Mouse (Mus musculus) heart, adult 2 months (tissue): Measurements from ENCODE around the gene Nop2. TPM values are rescaled to one million over a fixed set of nuclear protein-coding genes. Genes with fewer than 3 reads are reported as not detected.

Experiments
- DNase-seq, 2 experiments: peaks; one replicate each; pipeline ENCODE4 v3.0.0; 2021
- H3K27ac ChIP-seq: fragments of 200-600 bp; 2 replicates; pipeline ENCODE4 v1.8.1; 2022
- H3K27me3 ChIP-seq: fragments of 200-500 bp; 2 replicates; pipeline ENCODE4 v1.6.1; 2012; ENCODE audit warnings: mild to moderate bottlenecking, low read length, inconsistent platforms, mixed read lengths; ENCODE audit not compliant: control insufficient read depth, insufficient read depth
- H3K36me3 ChIP-seq: fragments of 200-500 bp; 2 replicates; pipeline ENCODE4 v1.6.1; 2012; ENCODE audit warnings: low read length, inconsistent platforms; ENCODE audit not compliant: control insufficient read depth, insufficient read depth
- H3K4me1 ChIP-seq: fragments of 200-500 bp; 2 replicates; pipeline ENCODE4 v1.6.1; 2011; ENCODE audit warnings: low read length; ENCODE audit not compliant: control insufficient read depth, insufficient read depth
- H3K4me3 ChIP-seq: fragments of 200-600 bp; 2 replicates; pipeline ENCODE4 v1.8.1; 2022
- H3K79me2 ChIP-seq: fragments of 200-500 bp; replicated peaks from 2 replicates; pipeline ENCODE4 v1.6.1; 2012; ENCODE audit warnings: mild to moderate bottlenecking, inconsistent platforms, low read length, moderate library complexity, mixed read lengths; ENCODE audit not compliant: control insufficient read depth, insufficient read depth
- H3K9ac ChIP-seq: fragments of 200-500 bp; 2 replicates; pipeline ENCODE4 v1.6.1; 2012; ENCODE audit warnings: low read depth, mild to moderate bottlenecking, control low read depth, inconsistent platforms, low read length, mixed read lengths
- CTCF ChIP-seq: fragments of 200-600 bp; IDR thresholded peaks from 2 replicates; pipeline ENCODE4 v1.8.1; 2022; ENCODE audit warnings: antibody characterized with exemption, mild to moderate bottlenecking, moderate library complexity
- EP300 ChIP-seq: fragments of 200-500 bp; IDR thresholded peaks from 2 replicates; pipeline ENCODE4 v1.6.1; 2011; ENCODE audit warnings: low read depth, low read length, control low read depth; ENCODE audit not compliant: insufficient read depth
- POLR2A ChIP-seq: fragments of 200-500 bp; IDR thresholded peaks from 2 replicates; pipeline ENCODE4 v1.6.1; 2011; ENCODE audit warnings: mild to moderate bottlenecking, low read depth, low read length, control low read depth; ENCODE audit not compliant: insufficient read depth
- WGBS: fragments of 180-500 bp; shearing (Covaris S2); methylation state at CpG from one replicate; pipeline ENCODE4 v1.1.7; 2018; 5-methylcytosine and 5-hydroxymethylcytosine counted together
- intact Hi-C: fragments of 180-260 bp; cut with DNase I; formaldehyde crosslinking; loops from one replicate; pipeline ENCODE4 v1.15.1; 2025
- long read RNA-seq: library from polyadenylated mRNA; stranded (forward); transcript quantifications from one replicate; pipeline ENCODE4 v2.0.0, GENCODE M21; 2021
- polyA plus RNA-seq: library from polyadenylated mRNA; depleted of rRNA; stranded (reverse); fragments of >200 nt; gene quantifications from 2 replicates; pipeline ENCODE4 v1.2.3, GENCODE M21; 2012; rRNA removed
- total RNA-seq, 2 experiments: library from RNA; stranded (reverse); gene quantifications; 2 replicates each; pipeline ENCODE4 v1.2.3; 2021

The Nop2 gene
- total RNA-seq (10 to 100 TPM; 18.9 to 20.3 TPM), polyA plus RNA-seq (8.3 and 13.6 TPM in 2 replicates)
- long read RNA-seq, transcript Nop2-201 (16 exons, 2,597 nt): major isoform, 32 of 38 reads
- long read RNA-seq, partial matches to known transcripts: 2 of 38 reads
- long read RNA-seq, other reads (novel, unspliced or antisense): 4 of 38 reads

GRCm38 (mm10) chr6:125131302-125132156 lies at the start of gene Nop2:
Nop2 (plus strand) TSS chr6:125131909.
- TF ChIP-seq POLR2A: peak; percentile 87
- 0 out of 2 replicates have a peak, but pooled peaks have one; percentile 24 for TF ChIP-seq EP300
- no peak for TF ChIP-seq CTCF
- intact Hi-C loops: no loop called here
- peak; percentile 90 to 91 for DNase-seq
- peak within 1 kb of the TSS; percentile 93 for H3K27ac ChIP-seq
- under 1% methylated on average over 66 of the region's 66 CpGs for WGBS
- H3K79me2 ChIP-seq: no peaks in the 10 kb centered on the region
- H3K9ac ChIP-seq: peak within 1 kb of the TSS; percentile 94
- H3K36me3 ChIP-seq: no peaks in the 10 kb centered on the region
- no peaks in the 10 kb centered on the region for H3K27me3 ChIP-seq
- H3K4me3 ChIP-seq: peak within 1 kb of the TSS; percentile 68
- H3K4me1 ChIP-seq: peaks cover 1% of the 10 kb centered on the region; the same call in 1 of the 2 replicates

- H3K79me2 ChIP-seq: no peaks in the 10 kb centered on the region
- 85% methylated on average over 7 of the region's 7 CpGs for WGBS
- DNase-seq: no peak
- H3K9ac ChIP-seq: no peak overlapping the region
- H3K27me3 ChIP-seq: no peaks in the 10 kb centered on the region
- TF ChIP-seq CTCF: no peak
- intact Hi-C loops: loop anchor here (5.0 kb wide), 1 partner anchor 221 kb away; the partner anchor contains the start of gene Gpr162
- peaks cover 1% of the 10 kb centered on the region; the same call in 1 of the 2 replicates for H3K4me1 ChIP-seq
- H3K36me3 ChIP-seq: no peaks in the 10 kb centered on the region
- H3K27ac ChIP-seq: no peak overlapping the region
- no peak overlapping the region for H3K4me3 ChIP-seq
Measured at GRCm38 (mm10) chr6:125082801-125083386, 48.8 kb upstream of the Nop2 start.

- peak; percentile 46 to 62 for DNase-seq
- no peaks in the 10 kb centered on the region for H3K79me2 ChIP-seq
- peaks cover 4% of the 10 kb centered on the region for H3K4me1 ChIP-seq
- no peaks in the 10 kb centered on the region for H3K27me3 ChIP-seq
- no peaks in the 10 kb centered on the region for H3K36me3 ChIP-seq
- TF ChIP-seq EP300 (peak; percentile 72), POLR2A (no peak), CTCF (peak; percentile 98)
- intact Hi-C loops: loop anchor here (1.0 to 5.0 kb wide), 4 partner anchors 37 to 237 kb away; partner anchors contain the start of gene Gpr162
- 3% methylated on average over 4 of the region's 4 CpGs for WGBS
- no peak overlapping the region for H3K27ac ChIP-seq
- H3K4me3 ChIP-seq: no peak overlapping the region
- H3K9ac ChIP-seq: no peak overlapping the region; the same call in 1 of the 2 replicates
Measured at GRCm38 (mm10) chr6:125084424-125084823, 47.3 kb upstream of the Nop2 start.

- Histone ChIP-seq H3K36me3 (no peaks in the 10 kb centered on the region), H3K4me1 (peaks cover 8% of the 10 kb centered on the region), H3K4me3 (no peak overlapping the region), H3K79me2 (no peaks in the 10 kb centered on the region), H3K27ac (peak overlapping the region; percentile 87), H3K9ac (no peak overlapping the region), H3K27me3 (no peaks in the 10 kb centered on the region)
- DNase-seq: no peak
- intact Hi-C loops: loop anchor here (2.0 kb wide), 1 partner anchor 77 kb away; no protein-coding TSS in a partner anchor
- TF ChIP-seq CTCF (no peak), EP300 (no peak), POLR2A (no peak)
- 83% methylated on average over 3 of the region's 3 CpGs for WGBS
Measured at GRCm38 (mm10) chr6:125087937-125088336, 43.8 kb upstream of the Nop2 start.

GRCm38 (mm10) chr6:125088561-125089321 lies 43.0 kb upstream of the Nop2 start:
- no peaks in the 10 kb centered on the region for H3K36me3 ChIP-seq
- peaks cover 8% of the 10 kb centered on the region for H3K4me1 ChIP-seq
- no peak for TF ChIP-seq CTCF
- peak; percentile 67 for TF ChIP-seq POLR2A
- TF ChIP-seq EP300: no peak
- no peak overlapping the region for H3K4me3 ChIP-seq
- intact Hi-C loops: loop anchor here (2.0 kb wide), 1 partner anchor 78 kb away; no protein-coding TSS in a partner anchor
- DNase-seq: peak; percentile 78 to 85
- peak overlapping the region; percentile 53 for H3K9ac ChIP-seq
- peak overlapping the region; percentile 87 for H3K27ac ChIP-seq
- H3K79me2 ChIP-seq: no peaks in the 10 kb centered on the region
- 5% methylated on average over 20 of the region's 20 CpGs for WGBS
- no peaks in the 10 kb centered on the region for H3K27me3 ChIP-seq
